Mouse (Mus musculus) cortical plate, adult 2 months (tissue): ENCODE measurements around the gene Zfp687. TPM values are rescaled to one million over a fixed set of nuclear protein-coding genes. Genes with fewer than 3 reads are reported as not detected.
A peak's percentile ranks its signal among the peaks of the same experiment; 100 is the strongest.
"Not testable (repeated sequence)": the region's sequence is repeated elsewhere in the genome, so short reads cannot be mapped to it uniquely, and the experiment has no call there.

Source experiments
- H3K27ac ChIP-seq: fragments of 200-500 bp; 2 replicates; pipeline ENCODE4 v1.5.1; 2012; ENCODE audit warnings: low read length, control low read depth, inconsistent platforms; ENCODE audit not compliant: insufficient read depth
- H3K4me1 ChIP-seq: fragments of 200-500 bp; 2 replicates; pipeline ENCODE4 v1.6.1; 2011; ENCODE audit warnings: low read length; ENCODE audit not compliant: control insufficient read depth, insufficient read depth
- H3K4me3 ChIP-seq: fragments of 200-500 bp; 2 replicates; pipeline ENCODE4 v1.5.1; 2011; ENCODE audit warnings: mild to moderate bottlenecking, low read length, control low read depth; ENCODE audit not compliant: insufficient read depth
- CTCF ChIP-seq: fragments of 200-500 bp; IDR thresholded peaks from 2 replicates; pipeline ENCODE4 v1.5.1; 2011; ENCODE audit warnings: mild to moderate bottlenecking, control low read depth, low read length; ENCODE audit not compliant: insufficient read depth; ENCODE audit errors: extremely low read depth
- POLR2A ChIP-seq: fragments of 200-500 bp; IDR thresholded peaks from 2 replicates; pipeline ENCODE4 v1.6.1; 2011; ENCODE audit warnings: mild to moderate bottlenecking, low read length, control low read depth; ENCODE audit not compliant: insufficient read depth; ENCODE audit errors: extremely low read depth
- polyA plus RNA-seq: library from polyadenylated mRNA; depleted of rRNA; stranded (reverse); fragments of >200 nt; gene quantifications from 2 replicates; pipeline ENCODE4 v1.2.3, GENCODE M21; 2012

Gene Zfp687
- polyA plus RNA-seq, 1 experiment: 15.8 TPM

GRCm38 (mm10) chr3:95043251-95043650 lies 28.0 kb upstream of the Zfp687 start:
- Histone ChIP-seq H3K4me1 (peaks cover 3% of the 10 kb centered on the region; the same call in 1 of the 2 replicates), H3K4me3 (no peak overlapping the region), H3K27ac (no peak overlapping the region)
- TF ChIP-seq CTCF: no peak
- no peak for TF ChIP-seq POLR2A

GRCm38 (mm10) chr3:95042838-95043229 lies 27.6 kb upstream of the Zfp687 start:
- no peak for TF ChIP-seq CTCF
- no peak for TF ChIP-seq POLR2A
- H3K4me1 ChIP-seq: peaks cover 3% of the 10 kb centered on the region; the same call in 1 of the 2 replicates
- H3K27ac ChIP-seq: no peak overlapping the region
- peak overlapping the region; percentile 51 for H3K4me3 ChIP-seq

DNA sequence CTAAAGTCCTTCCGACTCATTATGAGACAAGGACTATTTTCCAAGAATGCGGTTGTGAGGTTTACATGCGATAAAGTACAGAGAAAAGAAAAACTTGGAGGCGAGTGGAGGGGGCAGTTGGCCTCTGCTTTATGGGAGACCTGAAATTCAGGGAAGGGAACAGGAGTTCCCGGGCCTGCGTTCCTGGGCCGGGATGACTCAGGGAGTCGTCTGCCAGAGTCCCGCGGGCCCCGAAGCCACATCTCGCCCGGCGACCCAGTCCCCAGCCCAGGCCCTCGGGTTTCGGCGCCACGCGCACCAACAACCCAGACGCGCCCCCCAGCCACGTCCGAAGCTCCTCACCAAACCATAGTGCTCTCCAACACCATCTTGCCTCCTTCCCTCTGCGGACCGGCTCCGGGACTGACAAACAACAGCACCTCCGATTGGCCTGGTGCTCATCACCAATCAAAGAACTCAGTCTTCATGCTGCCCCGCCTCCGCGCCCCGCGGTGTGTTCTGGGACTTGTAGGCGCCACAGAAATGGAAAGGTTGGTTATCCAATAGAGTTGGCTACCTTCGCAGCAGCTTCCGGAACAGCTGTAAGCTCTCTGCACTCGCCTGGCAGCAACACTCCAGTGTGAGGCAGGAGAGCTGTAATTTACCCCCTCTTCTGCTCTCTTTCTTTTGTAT lies 27.1 kb upstream of the Zfp687 start, which contains the start of gene Psmd4:
Gene Psmd4, minus strand, starts transcription at position 449 of the 672 bp plus-strand sequence.
- TF ChIP-seq CTCF (no peak), POLR2A (peak; percentile 95)
- peak within 1 kb of the TSS; percentile 51 for H3K4me3 ChIP-seq
- H3K4me1 ChIP-seq: peaks cover 3% of the 10 kb centered on the region; the same call in 1 of the 2 replicates
- no peak within 1 kb of the TSS for H3K27ac ChIP-seq

- H3K4me3 ChIP-seq: peak overlapping the region; percentile 51
- H3K27ac ChIP-seq: no peak overlapping the region
- H3K4me1 ChIP-seq: peaks cover 3% of the 10 kb centered on the region; the same call in 1 of the 2 replicates
- TF ChIP-seq CTCF (no peak), POLR2A (no peak)
Observed at GRCm38 (mm10) chr3:95041625-95042024, 26.4 kb upstream of the Zfp687 start.

DNA sequence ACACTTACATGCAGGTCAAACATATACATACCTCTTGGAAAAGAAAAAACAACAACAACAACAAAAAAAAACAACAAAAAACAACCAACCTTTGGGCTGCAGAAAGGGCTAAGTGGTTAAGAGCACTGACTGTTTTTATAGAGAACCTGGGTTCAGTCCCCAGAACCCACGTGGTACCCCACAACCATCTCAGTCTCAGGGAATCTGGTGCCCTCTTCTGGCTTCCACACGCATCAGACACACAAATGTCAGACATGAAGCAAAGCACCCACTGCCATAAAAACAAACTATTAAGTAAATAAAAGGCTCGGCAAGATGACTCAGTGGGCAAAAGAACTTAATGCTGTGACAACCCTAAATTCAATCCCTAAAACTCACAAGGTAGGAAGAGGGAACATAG lies 14.7 kb upstream of the Zfp687 start:
- H3K4me3 ChIP-seq: no peak overlapping the region
- H3K4me1 ChIP-seq: no peaks in the 10 kb centered on the region; the same call in 1 of the 2 replicates
- TF ChIP-seq POLR2A: no peak
- 0 out of 2 replicates have a peak, but pooled peaks have one; percentile 10 for TF ChIP-seq CTCF
- no peak overlapping the region for H3K27ac ChIP-seq

DNA sequence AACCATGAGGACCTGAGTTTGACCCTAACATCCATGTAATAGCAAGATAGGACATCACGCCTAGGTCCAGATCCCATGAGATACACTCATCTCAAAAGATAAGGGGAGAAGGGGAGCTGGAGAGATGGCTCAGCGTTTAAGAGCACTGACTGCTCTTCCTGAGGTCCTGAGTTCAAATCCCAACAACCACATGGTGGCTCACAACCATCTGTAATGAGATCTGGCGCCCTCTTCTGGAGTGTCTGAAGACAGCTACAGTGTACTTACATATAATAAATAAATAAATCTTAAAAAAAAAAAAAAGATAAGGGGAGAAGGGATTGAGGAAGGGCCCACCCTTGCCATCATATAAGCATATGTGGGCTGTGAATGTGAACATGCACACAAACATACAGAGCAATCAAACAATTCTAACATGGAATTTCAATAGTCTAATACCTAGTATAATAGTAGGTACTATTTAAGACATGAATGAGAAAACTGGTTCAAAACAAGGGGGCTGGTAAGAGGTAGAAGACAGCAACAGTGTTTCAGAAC lies 14.1 kb upstream of the Zfp687 start:
- H3K27ac ChIP-seq, H3K4me1 ChIP-seq, H3K4me3 ChIP-seq: not testable (repeated sequence)

DNA sequence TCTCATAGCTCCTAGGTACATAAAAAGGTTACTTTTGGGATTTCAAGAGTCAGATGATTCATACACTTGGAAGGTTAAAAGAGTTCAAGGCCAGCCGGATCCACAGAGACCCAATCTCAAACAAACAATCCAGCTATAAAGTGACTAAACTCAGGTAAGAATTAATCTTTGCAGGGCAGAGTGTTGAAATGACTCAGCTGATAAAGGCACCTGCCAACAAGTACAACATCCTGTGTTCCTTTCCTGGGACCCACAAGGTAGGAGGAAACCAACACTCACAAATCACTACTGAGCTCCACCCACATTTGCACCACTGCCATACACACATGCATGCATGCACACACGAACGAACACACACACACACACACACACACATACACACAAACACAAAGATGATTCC lies 13.4 kb upstream of the Zfp687 start:
- Histone ChIP-seq H3K27ac (no peak overlapping the region), H3K4me3 (no peak overlapping the region), H3K4me1 (peaks cover 4% of the 10 kb centered on the region)
- TF ChIP-seq CTCF: no peak
- no peak for TF ChIP-seq POLR2A

DNA sequence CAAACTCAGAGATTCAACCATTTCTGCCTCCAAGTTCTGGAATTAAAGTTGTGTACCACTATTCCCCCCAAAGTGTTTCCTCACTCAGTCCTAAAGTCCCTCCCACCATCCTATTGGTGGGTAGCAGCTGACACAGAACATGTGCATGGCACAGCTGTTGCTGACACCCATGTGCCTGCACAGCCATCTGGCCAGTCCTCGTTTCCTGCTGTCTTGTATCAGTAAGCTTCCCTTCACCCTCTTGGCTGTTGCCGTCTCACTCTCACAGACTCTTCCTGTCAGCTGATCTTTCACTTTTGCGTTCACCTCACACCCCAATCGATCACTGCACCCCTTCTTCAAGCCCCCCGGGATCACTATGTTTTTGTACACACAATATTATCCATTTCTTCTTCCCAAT lies 12.5 kb upstream of the Zfp687 start:
- TF ChIP-seq POLR2A: peak; percentile 14; the same call in 1 of the 2 replicates
- TF ChIP-seq CTCF: no peak
- Histone ChIP-seq H3K4me3 (no peak overlapping the region), H3K27ac (no peak overlapping the region), H3K4me1 (peaks cover 4% of the 10 kb centered on the region)

DNA sequence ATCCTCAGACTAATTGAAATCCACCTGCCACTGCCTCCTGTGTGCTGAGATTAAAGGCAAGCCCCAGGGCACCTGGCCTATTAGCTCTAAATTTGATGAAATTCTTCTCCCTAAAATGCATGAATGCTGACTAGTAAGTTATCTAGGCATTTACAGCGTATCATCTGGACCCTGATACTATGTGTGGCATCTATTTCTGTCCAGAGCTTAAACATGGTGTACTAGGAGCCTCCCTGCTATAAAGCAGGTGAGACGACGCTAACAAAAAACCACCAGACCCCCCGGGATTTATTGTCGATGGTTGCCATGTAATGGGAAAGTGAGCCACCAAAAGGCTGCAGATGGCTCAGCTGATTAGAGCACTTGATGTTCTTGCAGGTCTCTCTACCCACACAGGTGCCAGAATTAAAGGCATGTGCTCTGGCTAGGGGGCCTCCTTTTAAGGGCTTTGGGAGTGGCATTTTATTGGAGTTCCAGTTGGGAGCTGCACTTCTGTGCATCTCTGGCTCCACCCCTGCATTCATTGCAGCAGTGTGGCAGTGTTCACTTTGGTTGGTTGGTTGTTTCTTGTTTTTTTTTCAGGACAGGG lies 11.9 kb upstream of the Zfp687 start:
- no peak overlapping the region for H3K4me3 ChIP-seq
- H3K27ac ChIP-seq: no peak overlapping the region
- TF ChIP-seq CTCF (no peak), POLR2A (no peak)
- peaks cover 4% of the 10 kb centered on the region for H3K4me1 ChIP-seq

DNA sequence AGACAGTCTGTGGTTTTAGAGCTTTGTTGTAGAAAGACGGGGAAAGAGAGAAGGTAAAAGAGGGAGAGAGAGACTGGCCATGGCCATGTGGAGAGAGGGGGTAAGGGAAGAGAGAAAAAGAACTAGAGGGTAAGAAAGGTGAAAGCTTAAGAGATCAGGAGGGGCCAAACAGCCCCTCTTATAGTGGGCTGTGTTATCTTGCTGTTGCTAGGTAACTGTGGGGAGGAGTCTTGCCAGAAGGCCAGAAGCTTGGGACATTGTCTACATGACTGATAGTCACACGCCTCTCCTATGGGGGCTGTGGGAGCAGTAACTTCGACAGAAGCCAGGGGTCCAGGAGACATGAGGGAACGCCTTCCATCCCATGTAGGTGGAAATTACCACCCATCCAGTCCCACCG lies 10.0 kb upstream of the Zfp687 start:
- TF ChIP-seq POLR2A (no peak), CTCF (no peak)
- H3K27ac ChIP-seq: no peak overlapping the region
- H3K4me3 ChIP-seq: no peak overlapping the region
- H3K4me1 ChIP-seq: peaks cover 4% of the 10 kb centered on the region
